Mouse (Mus musculus): Measurements from ENCODE around the gene Map4k3. TPM values are rescaled to one million over a fixed set of nuclear protein-coding genes. Genes with fewer than 3 reads are reported as not detected.

Gene Map4k3
- total and polyA plus RNA-seq, 3 experiments = 12.8 to 24.7 (median 24.4) TPM

DNA sequence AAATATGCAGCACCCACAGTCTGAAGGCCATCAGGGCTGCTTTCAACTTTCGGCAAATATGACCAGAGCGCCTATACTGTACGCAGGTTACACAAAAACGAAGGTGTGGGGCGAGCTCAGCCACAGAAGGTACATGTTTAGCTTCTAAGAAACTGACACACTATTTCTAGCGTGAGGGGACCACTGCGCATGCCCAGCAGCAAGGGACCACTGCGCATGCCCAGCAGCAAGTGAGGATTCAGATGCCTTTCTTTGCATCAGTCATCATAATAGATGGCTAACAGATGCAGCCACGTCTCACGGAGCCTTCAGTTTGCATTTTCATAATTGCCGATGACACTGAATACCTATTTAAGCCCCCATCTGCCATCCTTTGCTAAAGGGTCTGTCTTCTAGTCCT is 39.6 kb downstream of the Map4k3 start:
- peaks cover 9% of the 10 kb centered on the region for H3K4me1 ChIP-seq (ENCODE audit: control insufficient read depth, insufficient read depth, low read length)
- TF ChIP-seq POLR2A (IDR thresholded peaks at IDR 0.05; ENCODE audit: insufficient read depth, low read depth, low read length) (no peak), EP300 (IDR thresholded peaks at IDR 0.05; ENCODE audit: insufficient read depth, low read depth, low read length) (no peak), CTCF (IDR thresholded peaks at IDR 0.05) (no peak)
- H3K4me3 ChIP-seq = no peak overlapping the region
- H3K27me3 ChIP-seq (ENCODE audit: control insufficient read depth, insufficient read depth, low read length) = no peaks in the 10 kb centered on the region
- H3K36me3 ChIP-seq (ENCODE audit: control insufficient read depth, insufficient read depth, low read length) = peaks cover 5% of the 10 kb centered on the region
- no peak for DNase-seq
- no peak overlapping the region for H3K9ac ChIP-seq (ENCODE audit: low read depth, low read length)
- no peaks in the 10 kb centered on the region; the same call in none of the 2 replicates for H3K79me2 ChIP-seq (replicated peaks; ENCODE audit: control insufficient read depth, insufficient read depth, low read length)
- 95% methylated on average over 11 of the region's 11 CpGs for WGBS
- no peak overlapping the region for H3K27ac ChIP-seq
- intact Hi-C loops (cut with DNase I) = loop anchor here (5.0 kb wide), 1 partner anchor 114 kb away; no protein-coding TSS in a partner anchor

DNA sequence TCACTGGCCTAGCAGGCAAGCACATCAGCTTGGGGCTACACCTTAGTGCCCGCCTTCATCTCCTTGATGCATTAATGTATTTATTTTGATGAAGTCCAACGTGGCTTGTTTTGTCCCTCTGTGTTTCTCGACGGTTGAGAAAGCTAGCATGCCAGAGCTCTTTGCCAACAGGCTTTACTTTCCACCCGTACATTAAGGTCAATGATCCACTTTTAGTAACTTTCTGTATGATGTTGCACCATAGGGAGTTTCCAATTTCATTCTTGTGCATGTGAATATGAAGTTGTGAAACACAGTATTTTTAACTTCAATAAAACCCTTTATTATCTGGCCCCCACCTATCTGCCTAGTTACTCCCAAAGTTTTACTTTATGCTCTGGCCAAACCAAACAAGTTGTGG is 42.2 kb downstream of the Map4k3 start:
- H3K27ac ChIP-seq = no peak overlapping the region
- H3K36me3 ChIP-seq (ENCODE audit: control insufficient read depth, insufficient read depth, low read length) = peaks cover 7% of the 10 kb centered on the region
- peaks cover 1% of the 10 kb centered on the region for H3K79me2 ChIP-seq (replicated peaks; ENCODE audit: control insufficient read depth, insufficient read depth, low read length)
- no peak overlapping the region for H3K4me3 ChIP-seq
- DNase-seq = no peak
- TF ChIP-seq POLR2A (IDR thresholded peaks at IDR 0.05; ENCODE audit: insufficient read depth, low read depth, low read length) (no peak), CTCF (IDR thresholded peaks at IDR 0.05) (no peak), EP300 (IDR thresholded peaks at IDR 0.05; ENCODE audit: insufficient read depth, low read depth, low read length) (no peak)
- 80% methylated on average over 5 of the region's 5 CpGs for WGBS
- no peak overlapping the region for H3K9ac ChIP-seq (ENCODE audit: low read depth, low read length)
- intact Hi-C loops (cut with DNase I) = loop anchor here (5.0 kb wide), 1 partner anchor 116 kb away; no protein-coding TSS in a partner anchor
- H3K27me3 ChIP-seq (ENCODE audit: control insufficient read depth, insufficient read depth, low read length) = no peaks in the 10 kb centered on the region
- peaks cover 8% of the 10 kb centered on the region for H3K4me1 ChIP-seq (ENCODE audit: control insufficient read depth, insufficient read depth, low read length)

DNA sequence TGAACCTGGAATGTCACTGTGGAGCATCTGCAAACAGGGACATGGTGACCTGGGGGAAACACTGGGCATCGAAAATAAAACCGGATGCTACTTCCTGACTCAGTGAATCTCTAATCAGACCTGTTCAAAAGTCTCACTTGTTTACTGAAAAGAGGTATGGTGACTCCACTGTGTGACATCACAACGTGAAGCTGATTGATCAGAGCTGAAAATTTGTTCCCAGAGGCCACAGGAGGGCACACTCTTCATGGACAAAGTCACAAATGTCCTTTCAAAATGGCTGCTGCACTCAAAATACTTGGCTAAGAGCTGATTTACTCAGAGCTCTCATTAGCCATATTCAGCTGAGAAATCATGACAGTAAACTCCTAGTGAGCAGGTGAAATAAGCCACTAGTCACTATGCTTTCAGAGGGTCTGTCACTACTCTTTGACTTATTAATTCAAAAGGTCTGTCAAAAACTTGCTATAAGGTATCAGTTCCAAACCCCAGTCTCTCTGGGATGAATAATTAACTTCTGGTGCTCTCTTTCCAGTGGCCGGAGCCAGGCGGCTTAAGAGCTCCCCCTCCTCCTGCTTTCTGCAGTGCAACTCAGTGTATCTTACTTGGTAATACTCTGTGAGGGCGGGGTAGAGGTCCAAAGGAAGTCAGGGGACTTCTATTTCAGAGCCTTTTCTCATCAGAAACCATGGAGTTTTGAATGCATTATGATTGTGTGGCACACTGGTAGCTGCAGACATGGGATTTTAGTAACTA is 44.3 kb downstream of the Map4k3 start:
- intact Hi-C loops (cut with DNase I) = loop anchor here (1.0 to 5.0 kb wide), 3 partner anchors 128 to 298 kb away; no protein-coding TSS in a partner anchor
- Histone ChIP-seq H3K4me1 (ENCODE audit: control insufficient read depth, insufficient read depth, low read length) (peaks cover 6% of the 10 kb centered on the region), H3K79me2 (replicated peaks; ENCODE audit: control insufficient read depth, insufficient read depth, low read length) (peaks cover 1% of the 10 kb centered on the region), H3K27me3 (ENCODE audit: control insufficient read depth, insufficient read depth, low read length) (no peaks in the 10 kb centered on the region), H3K9ac (ENCODE audit: low read depth, low read length) (no peak overlapping the region; the same call in 1 of the 2 replicates), H3K4me3 (no peak overlapping the region), H3K36me3 (ENCODE audit: control insufficient read depth, insufficient read depth, low read length) (peaks cover 7% of the 10 kb centered on the region), H3K27ac (peak overlapping the region; percentile 29)
- WGBS = 32% methylated on average over 6 of the region's 6 CpGs
- peak in 1 of 2 experiments; percentile 32 for DNase-seq
- TF ChIP-seq POLR2A (IDR thresholded peaks at IDR 0.05; ENCODE audit: insufficient read depth, low read depth, low read length) = no peak
- TF ChIP-seq CTCF (IDR thresholded peaks at IDR 0.05) = peak; percentile 78

DNA sequence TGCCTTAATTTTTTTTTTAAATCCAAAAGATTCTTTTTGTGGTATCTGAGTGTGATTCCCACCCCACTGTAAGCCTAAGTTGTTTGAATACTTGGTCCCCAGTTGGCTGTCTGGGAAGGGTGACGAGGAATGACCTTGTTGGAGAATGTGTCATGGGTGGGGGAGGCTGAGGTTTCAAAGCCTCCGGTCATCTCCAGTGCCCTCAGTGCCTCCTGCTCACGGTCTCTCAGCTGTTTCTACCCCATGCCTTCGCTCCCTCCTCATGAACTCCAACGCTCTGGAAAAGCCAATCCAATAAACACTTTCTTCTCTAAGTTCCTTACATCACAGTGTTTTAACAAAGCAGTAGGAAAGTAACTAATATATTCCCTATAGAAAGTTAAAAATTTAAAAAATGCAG is 45.2 kb downstream of the Map4k3 start:
- intact Hi-C loops (cut with DNase I) = loop anchor here (5.0 kb wide), 2 partner anchors 129 to 239 kb away; no protein-coding TSS in a partner anchor

DNA sequence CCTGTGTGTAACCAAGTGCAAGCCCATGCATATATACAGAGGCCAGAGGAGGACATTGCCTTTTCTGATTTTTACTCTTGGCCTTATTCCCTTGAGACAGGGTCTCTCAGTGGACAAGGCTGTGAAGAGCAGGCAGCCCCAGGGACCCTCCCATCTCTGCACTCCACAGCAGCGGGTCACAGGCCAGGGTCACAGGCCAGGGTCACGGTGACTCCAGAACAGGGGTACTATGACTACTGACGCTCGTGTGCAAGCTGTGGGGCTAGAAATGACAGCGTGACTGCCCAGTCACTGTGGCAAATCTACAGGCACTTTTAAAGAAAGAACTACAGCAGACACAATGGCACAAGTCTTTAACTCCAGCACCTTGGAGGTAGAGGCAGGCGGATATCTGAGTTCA is 50.1 kb downstream of the Map4k3 start:
- Histone ChIP-seq H3K9ac (ENCODE audit: low read depth, low read length) (no peak overlapping the region), H3K4me3 (no peak overlapping the region), H3K27ac (no peak overlapping the region), H3K79me2 (replicated peaks; ENCODE audit: control insufficient read depth, insufficient read depth, low read length) (peaks cover 9% of the 10 kb centered on the region), H3K27me3 (ENCODE audit: control insufficient read depth, insufficient read depth, low read length) (no peaks in the 10 kb centered on the region), H3K36me3 (ENCODE audit: control insufficient read depth, insufficient read depth, low read length) (no peaks in the 10 kb centered on the region; the same call in 1 of the 2 replicates), H3K4me1 (ENCODE audit: control insufficient read depth, insufficient read depth, low read length) (peaks cover 6% of the 10 kb centered on the region)
- 89% methylated on average over 6 of the region's 6 CpGs for WGBS
- TF ChIP-seq EP300 (IDR thresholded peaks at IDR 0.05; ENCODE audit: insufficient read depth, low read depth, low read length) (no peak), POLR2A (IDR thresholded peaks at IDR 0.05; ENCODE audit: insufficient read depth, low read depth, low read length) (no peak), CTCF (IDR thresholded peaks at IDR 0.05) (no peak)
- DNase-seq = no peak
- intact Hi-C loops (cut with DNase I) = no loop called here

More for the DNA sequence above, 45.2 kb downstream of the Map4k3 start:
- H3K4me3 ChIP-seq = no peak overlapping the region
- WGBS = 65% methylated on average over 5 of the region's 5 CpGs
- peaks cover 6% of the 10 kb centered on the region for H3K4me1 ChIP-seq (ENCODE audit: control insufficient read depth, insufficient read depth, low read length)
- H3K27ac ChIP-seq = no peak overlapping the region
- H3K79me2 ChIP-seq (replicated peaks; ENCODE audit: control insufficient read depth, insufficient read depth, low read length) = peaks cover 3% of the 10 kb centered on the region
- H3K36me3 ChIP-seq (ENCODE audit: control insufficient read depth, insufficient read depth, low read length) = peaks cover 7% of the 10 kb centered on the region
- H3K9ac ChIP-seq (ENCODE audit: low read depth, low read length) = no peak overlapping the region
- TF ChIP-seq POLR2A (IDR thresholded peaks at IDR 0.05; ENCODE audit: insufficient read depth, low read depth, low read length) (no peak), CTCF (IDR thresholded peaks at IDR 0.05) (no peak), EP300 (IDR thresholded peaks at IDR 0.05; ENCODE audit: insufficient read depth, low read depth, low read length) (no peak)
- H3K27me3 ChIP-seq (ENCODE audit: control insufficient read depth, insufficient read depth, low read length) = no peaks in the 10 kb centered on the region
- no peak for DNase-seq

Data from heart, adult 2 months (tissue).